Mouse (Mus musculus): ENCODE data around the gene Map1s.
A peak's percentile ranks its signal among the peaks of the same experiment; 100 is the strongest.

The Map1s gene

GRCm38 (mm10) chr8:70905831-70906736 lies at the start of gene Map1s:
TSS of gene Map1s (plus strand) at chr8:70905932.
- peak; percentile 80 to 91 for DNase-seq (ENCODE audit: inconsistent age in 2 of 2, low spot score in 1 of 2)

- no peak for DNase-seq (ENCODE audit: inconsistent age in 2 of 2, low spot score in 1 of 2)
Measured at GRCm38 (mm10) chr8:70856028-70856427, 49.7 kb upstream of the Map1s start.

GRCm38 (mm10) chr8:70856541-70857197 lies 49.1 kb upstream of the Map1s start:
- peak; percentile 86 to 91 for DNase-seq (ENCODE audit: inconsistent age in 2 of 2, low spot score in 1 of 2)

- no peak for DNase-seq (ENCODE audit: inconsistent age in 2 of 2, low spot score in 1 of 2)
Measured at GRCm38 (mm10) chr8:70857516-70857915, 48.2 kb upstream of the Map1s start.

GRCm38 (mm10) chr8:70862824-70863641 lies 42.7 kb upstream of the Map1s start, which contains the start of gene Kcnn1:
TSS of gene Kcnn1 (minus strand) at chr8:70863258.
- DNase-seq (ENCODE audit: inconsistent age in 2 of 2, low spot score in 1 of 2) = peak in 1 of 2 experiments; percentile 53

GRCm38 (mm10) chr8:70863956-70864711 lies 41.6 kb upstream of the Map1s start:
- peak in 1 of 2 experiments; percentile 54 for DNase-seq (ENCODE audit: inconsistent age in 2 of 2, low spot score in 1 of 2)

GRCm38 (mm10) chr8:70864712-70865221 lies 41.0 kb upstream of the Map1s start:
- peak; percentile 61 to 84 for DNase-seq (ENCODE audit: inconsistent age in 2 of 2, low spot score in 1 of 2)

GRCm38 (mm10) chr8:70865350-70866000 lies 40.3 kb upstream of the Map1s start:
- DNase-seq (ENCODE audit: inconsistent age in 2 of 2, low spot score in 1 of 2) = peak; percentile 99 to 100

GRCm38 (mm10) chr8:70866001-70866520 lies 39.7 kb upstream of the Map1s start:
- no peak for DNase-seq (ENCODE audit: inconsistent age in 2 of 2, low spot score in 1 of 2)

GRCm38 (mm10) chr8:70866566-70866965 lies 39.2 kb upstream of the Map1s start:
- DNase-seq (ENCODE audit: inconsistent age in 2 of 2, low spot score in 1 of 2) = no peak

GRCm38 (mm10) chr8:70868559-70869198 lies 37.1 kb upstream of the Map1s start:
- DNase-seq (ENCODE audit: inconsistent age in 2 of 2, low spot score in 1 of 2) = peak; percentile 61 to 80

- DNase-seq (ENCODE audit: inconsistent age in 2 of 2, low spot score in 1 of 2) = no peak
Measured at GRCm38 (mm10) chr8:70869199-70869571, 36.5 kb upstream of the Map1s start.

- peak; percentile 80 to 91 for DNase-seq (ENCODE audit: inconsistent age in 2 of 2, low spot score in 1 of 2)
Measured at GRCm38 (mm10) chr8:70869601-70870041, 36.1 kb upstream of the Map1s start.

GRCm38 (mm10) chr8:70871195-70871807 lies 34.4 kb upstream of the Map1s start:
- DNase-seq (ENCODE audit: inconsistent age in 2 of 2, low spot score in 1 of 2) = no peak

- no peak for DNase-seq (ENCODE audit: inconsistent age in 2 of 2, low spot score in 1 of 2)
Measured at GRCm38 (mm10) chr8:70872643-70873363, 32.9 kb upstream of the Map1s start.

- peak; percentile 96 to 99 for DNase-seq (ENCODE audit: inconsistent age in 2 of 2, low spot score in 1 of 2)
Measured at GRCm38 (mm10) chr8:70873364-70873985, 32.3 kb upstream of the Map1s start, which contains the start of gene Ccdc124. TSS of gene Ccdc124 (minus strand) at chr8:70873935.

- DNase-seq (ENCODE audit: inconsistent age in 2 of 2, low spot score in 1 of 2) = peak in 1 of 2 experiments; percentile 47
Measured at GRCm38 (mm10) chr8:70874441-70874840, 31.3 kb upstream of the Map1s start.

Data from adrenal gland, adult (tissue).